Mouse (Mus musculus) intestine, embryonic 14.5 days (tissue): ENCODE measurements around the gene Chic2. TPM values are rescaled to one million over a fixed set of nuclear protein-coding genes. Genes with fewer than 3 reads are reported as not detected.

Experiments
- ATAC-seq: fragments of 200-750 bp; cut with Nextera tagmentation; replicated peaks from 2 replicates; pipeline ENCODE4 v1.8.0; 2017; ENCODE audit warnings: low read depth, moderate number of reproducible peaks, moderate TSS enrichment, moderate library complexity; ENCODE audit not compliant: low FRiP score, low TSS enrichment
- DNase-seq: peaks from one replicate; pipeline ENCODE4 v3.0.0-alpha.2; 2018; ENCODE audit warnings: low spot score
- H3K27ac ChIP-seq: fragments of 300-500 bp; sonication (generic); 2 replicates; pipeline ENCODE4 v1.5.1; 2014; ENCODE audit warnings: low read depth, mild to moderate bottlenecking, control low read depth
- H3K27me3 ChIP-seq: fragments of 300-500 bp; sonication (generic); replicated peaks from 2 replicates; pipeline ENCODE4 v1.6.1; 2014; ENCODE audit warnings: low read length, control low read depth; ENCODE audit not compliant: control insufficient read depth, insufficient read depth
- H3K36me3 ChIP-seq: fragments of 300-500 bp; sonication (generic); 2 replicates; pipeline ENCODE4 v1.6.1; 2014; ENCODE audit warnings: low read length, control low read depth; ENCODE audit not compliant: control insufficient read depth, insufficient read depth
- H3K4me1 ChIP-seq: fragments of 300-500 bp; sonication (generic); replicated peaks from 2 replicates; pipeline ENCODE4 v1.6.1; 2014; ENCODE audit warnings: low read length, control low read depth, mixed read lengths; ENCODE audit not compliant: control insufficient read depth, insufficient read depth
- H3K4me2 ChIP-seq: fragments of 300-500 bp; sonication (generic); 2 replicates; pipeline ENCODE4 v1.6.1; 2014; ENCODE audit warnings: low read length
- H3K4me3 ChIP-seq: fragments of 300-500 bp; sonication (generic); 2 replicates; pipeline ENCODE4 v1.5.1; 2014; ENCODE audit warnings: low read depth, low read length, control low read depth, mixed read lengths
- H3K9ac ChIP-seq: fragments of 300-500 bp; sonication (generic); 2 replicates; pipeline ENCODE4 v1.6.1; 2014; ENCODE audit warnings: mild to moderate bottlenecking, low read length
- H3K9me3 ChIP-seq: fragments of 300-500 bp; sonication (generic); 2 replicates; pipeline ENCODE4 v1.6.1; 2016; ENCODE audit warnings: low read length, control low read depth; ENCODE audit not compliant: control insufficient read depth
- WGBS: fragments of 180-500 bp; shearing (Covaris S2); extraction: QIAGEN DNeasy Blood & Tissue Kit; methylation state at CpG from one replicate; pipeline ENCODE4 v1.1.7; 2014; 5-methylcytosine and 5-hydroxymethylcytosine counted together
- polyA plus RNA-seq: library from polyadenylated mRNA; unstranded; fragments of >200 nt; fragmentation: Nextera tagmentation; extraction: Ambion mirVana; gene quantifications from 2 replicates; pipeline ENCODE4 v1.2.1, GENCODE M21; 2014

Chic2 gene
- polyA plus RNA-seq, 1 experiment from 2014 or later: 39.2 TPM

DNA sequence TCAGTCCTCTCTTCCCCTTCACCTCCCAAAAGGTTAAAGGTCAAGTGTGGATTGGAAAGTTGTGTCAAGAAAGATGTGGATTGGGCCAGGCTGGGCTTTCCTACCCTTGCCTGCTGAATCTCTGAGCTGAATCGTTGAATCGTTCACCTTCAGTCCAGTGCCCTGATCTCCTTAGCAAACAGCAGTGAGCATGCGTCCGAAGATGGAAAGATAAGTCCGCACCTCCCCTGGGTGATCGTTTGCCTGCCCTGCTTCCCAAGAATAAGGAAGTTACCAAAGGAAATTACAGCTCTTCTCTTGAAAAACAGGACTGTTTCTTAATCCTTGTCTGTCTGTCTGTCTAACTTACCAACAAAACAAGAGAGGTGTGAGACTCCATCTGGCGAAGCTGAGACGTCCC is 96.1 kb downstream of the Chic2 start:
- no peaks in the 10 kb centered on the region for H3K9me3 ChIP-seq
- H3K4me3 ChIP-seq: no peak overlapping the region
- H3K4me2 ChIP-seq: no peak overlapping the region
- H3K4me1 ChIP-seq: peaks cover 9% of the 10 kb centered on the region; the same call in 1 of the 2 replicates
- ATAC-seq (no peak), DNase-seq (no peak)
- no peak overlapping the region for H3K27ac ChIP-seq
- no peaks in the 10 kb centered on the region for H3K27me3 ChIP-seq
- WGBS: 57% methylated on average over 8 of the region's 8 CpGs
- no peaks in the 10 kb centered on the region for H3K36me3 ChIP-seq
- no peak overlapping the region for H3K9ac ChIP-seq

Other genes starting within 250 kb of the Chic2 start
- not detected in 2 replicates for gene Gsx2, start 30.8 kb upstream of the Chic2 start, polyA plus RNA-seq
- 50.9 and 62.3 TPM in 2 replicates for gene Pdgfra, start 107.5 kb upstream of the Chic2 start, polyA plus RNA-seq